Mouse (Mus musculus) adrenal gland, postnatal 4 days (tissue): ENCODE results near the gene Plekhn1. TPM values are rescaled to one million over a fixed set of nuclear protein-coding genes. Genes with fewer than 3 reads are reported as not detected.

Source experiments
- DNase-seq, 2 experiments: peaks; one replicate each; pipeline ENCODE4 v3.0.0; 2021 to 2022; ENCODE audit warnings: low spot score in 2 of 2, mixed read lengths in 2 of 2
- long read RNA-seq, 2 experiments: library from polyadenylated mRNA; stranded (forward); transcript quantifications; one replicate each; pipeline ENCODE4 v2.0.0; 2021
- total RNA-seq, 2 experiments: library from RNA; stranded (reverse); gene quantifications; 2 replicates each; pipeline ENCODE4 v1.2.3; 2021

Plekhn1 gene
- 10 to 100 TPM; 26.9 to 27.8 TPM for total RNA-seq
- long read RNA-seq, experiment 1, transcript Plekhn1-201 (12 exons, 3,014 nt) = major isoform, 15 of 37 reads
- long read RNA-seq, experiment 1, partial matches to known transcripts = 4 of 37 reads
- long read RNA-seq, experiment 1, other reads (novel, unspliced or antisense) = 18 of 37 reads
- long read RNA-seq, experiment 2, transcript Plekhn1-201 (12 exons, 3,014 nt) = major isoform, 30 of 77 reads
- long read RNA-seq, experiment 2, partial matches to known transcripts = 17 of 77 reads
- long read RNA-seq, experiment 2, other reads (novel, unspliced or antisense) = 30 of 77 reads

GRCm38 (mm10) chr4:156234701-156235213 lies at the start of gene Plekhn1:
Plekhn1 (minus strand) TSS chr4:156234857.
- peak; percentile 57 to 67 for DNase-seq

- no peak for DNase-seq
These were observed 20.6 kb upstream of the Plekhn1 start, which contains the start of gene Samd11 for GRCm38 (mm10) chr4:156255078-156255839. Samd11 (minus strand) TSS chr4:156255657.

GRCm38 (mm10) chr4:156254361-156255077 lies 19.9 kb upstream of the Plekhn1 start:
- DNase-seq = no peak

- no peak for DNase-seq
These were observed 18.4 kb upstream of the Plekhn1 start for GRCm38 (mm10) chr4:156253043-156253442.

GRCm38 (mm10) chr4:156252619-156253018 lies 18.0 kb upstream of the Plekhn1 start:
- DNase-seq = no peak

GRCm38 (mm10) chr4:156252140-156252539 lies 17.5 kb upstream of the Plekhn1 start:
- no peak for DNase-seq

GRCm38 (mm10) chr4:156251081-156251480 lies 16.4 kb upstream of the Plekhn1 start:
- DNase-seq = no peak

GRCm38 (mm10) chr4:156249567-156249966 lies 14.9 kb upstream of the Plekhn1 start:
- no peak for DNase-seq

GRCm38 (mm10) chr4:156236651-156237447 lies 2.2 kb upstream of the Plekhn1 start:
- no peak for DNase-seq

GRCm38 (mm10) chr4:156235808-156236533 lies 1.3 kb upstream of the Plekhn1 start, which contains the start of gene Noc2l:
Noc2l (plus strand) TSS chr4:156236010.
- DNase-seq = peak; percentile 77 to 79

- DNase-seq = no peak
These were observed 708 bp upstream of the Plekhn1 start for GRCm38 (mm10) chr4:156235360-156235770.

- no peak for DNase-seq
These were observed 596 bp downstream of the Plekhn1 start for GRCm38 (mm10) chr4:156234021-156234501.

- DNase-seq = no peak
These were observed 6.1 kb downstream of the Plekhn1 start for GRCm38 (mm10) chr4:156228393-156229024.

- no peak for DNase-seq
These were observed 6.8 kb downstream of the Plekhn1 start for GRCm38 (mm10) chr4:156227752-156228392.

- no peak for DNase-seq
These were observed 10.4 kb downstream of the Plekhn1 start for GRCm38 (mm10) chr4:156224276-156224675.

GRCm38 (mm10) chr4:156219936-156220335 lies 14.7 kb downstream of the Plekhn1 start:
- DNase-seq = no peak

GRCm38 (mm10) chr4:156217838-156218237 lies 16.8 kb downstream of the Plekhn1 start:
- no peak for DNase-seq

GRCm38 (mm10) chr4:156217022-156217669 lies 17.5 kb downstream of the Plekhn1 start:
- no peak for DNase-seq
